Mouse (Mus musculus): ENCODE measurements around the gene Gle1. TPM values are rescaled to one million over a fixed set of nuclear protein-coding genes. Genes with fewer than 3 reads are reported as not detected.

Gene Gle1
- polyA plus RNA-seq, 1 experiment from 2014 or later = 78.1 TPM

GRCm38 (mm10) chr2:29967768-29968167, 32.5 kb downstream of the Gle1 start:
- H3K36me3 ChIP-seq (replicated peaks) = peaks cover 29% of the 10 kb centered on the region
- H3K27ac ChIP-seq (replicated peaks) = no peak overlapping the region
- no peaks in the 10 kb centered on the region for H3K27me3 ChIP-seq (replicated peaks; ENCODE audit: low read depth, poor library complexity, severe bottlenecking)
- WGBS = 71% methylated on average over 5 of the region's 5 CpGs
- peak overlapping the region; percentile 96 for H3K4me3 ChIP-seq
- DNase-seq (ENCODE audit: low spot score) = peak; percentile 13
- peaks cover 32% of the 10 kb centered on the region for H3K4me1 ChIP-seq
- no peaks in the 10 kb centered on the region for H3K9me3 ChIP-seq

DNA sequence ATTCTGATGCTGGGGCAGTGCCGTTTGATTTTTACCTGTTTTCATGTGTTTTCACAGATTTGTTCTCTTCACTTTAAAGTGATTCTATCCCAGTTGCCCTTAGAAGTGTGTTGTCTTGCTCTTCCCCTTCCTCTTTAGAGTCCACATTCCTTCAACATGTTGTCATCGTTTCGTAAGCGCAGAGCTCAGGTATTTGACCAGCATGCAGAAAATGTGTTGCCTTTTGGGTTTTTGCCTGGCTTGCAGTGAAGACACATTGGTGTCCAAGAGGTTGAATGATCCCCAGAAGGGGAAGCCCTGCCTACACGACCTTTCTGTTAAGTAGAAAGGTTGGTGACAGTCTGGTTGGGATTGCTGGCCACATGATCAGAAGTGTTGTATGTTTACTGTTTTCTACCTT, 33.4 kb downstream of the Gle1 start:
- DNase-seq (ENCODE audit: low spot score) = no peak
- Histone ChIP-seq H3K36me3 (replicated peaks) (peaks cover 29% of the 10 kb centered on the region), H3K4me3 (no peak overlapping the region), H3K27me3 (replicated peaks; ENCODE audit: low read depth, poor library complexity, severe bottlenecking) (no peaks in the 10 kb centered on the region), H3K4me1 (peaks cover 36% of the 10 kb centered on the region), H3K9me3 (no peaks in the 10 kb centered on the region), H3K27ac (replicated peaks) (no peak overlapping the region)
- WGBS = 83% methylated on average over 5 of the region's 5 CpGs

DNA sequence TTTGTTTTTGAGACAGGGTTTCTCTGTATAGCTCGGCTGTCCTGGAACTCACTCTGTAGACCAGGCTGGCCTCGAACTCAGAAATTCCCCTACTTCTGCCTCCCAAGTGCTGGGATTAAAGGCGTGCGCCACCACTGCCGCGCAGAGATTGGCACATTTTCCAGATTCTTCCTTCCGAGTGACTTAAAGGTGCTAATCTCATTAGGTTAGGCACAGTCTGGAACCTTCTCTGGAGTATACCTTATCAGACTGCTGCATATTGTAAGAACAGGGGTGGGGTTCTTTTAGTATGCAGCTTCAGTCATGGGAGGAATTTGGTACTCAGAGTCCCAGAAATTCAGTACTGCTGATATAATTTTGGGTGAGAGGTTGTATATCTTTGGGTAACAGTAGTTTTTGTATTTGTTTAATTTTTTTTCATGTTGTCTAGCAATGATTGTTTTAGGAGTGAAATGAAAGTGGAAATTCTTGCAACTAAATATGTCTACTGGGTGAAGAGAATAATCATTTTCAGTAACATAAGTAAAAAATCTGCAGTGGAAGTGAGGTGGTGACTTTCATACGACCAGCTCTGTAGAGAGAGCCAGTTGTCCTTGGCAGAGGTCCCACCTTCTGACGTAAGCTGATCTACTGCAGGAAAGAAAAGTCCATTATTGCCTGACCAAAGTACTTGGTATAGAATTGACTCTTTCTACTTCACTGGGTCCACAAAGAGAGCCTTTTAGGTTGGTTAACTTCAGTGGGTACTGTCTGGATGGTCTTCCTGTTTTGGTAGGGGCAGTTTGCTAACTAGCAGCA, 36.8 kb downstream of the Gle1 start:
- Histone ChIP-seq H3K36me3 (replicated peaks) (peaks cover 41% of the 10 kb centered on the region), H3K27me3 (replicated peaks; ENCODE audit: low read depth, poor library complexity, severe bottlenecking) (no peaks in the 10 kb centered on the region), H3K27ac (replicated peaks) (no peak overlapping the region), H3K4me1 (peaks cover 13% of the 10 kb centered on the region), H3K4me3 (no peak overlapping the region), H3K9me3 (no peaks in the 10 kb centered on the region)
- WGBS = 87% methylated on average over 9 of the region's 9 CpGs
- no peak for DNase-seq (ENCODE audit: low spot score)

- H3K36me3 ChIP-seq (replicated peaks) = peaks cover 37% of the 10 kb centered on the region
- no peak overlapping the region for H3K27ac ChIP-seq (replicated peaks)
- no peak for DNase-seq (ENCODE audit: low spot score)
- H3K4me3 ChIP-seq = no peak overlapping the region
- H3K9me3 ChIP-seq = no peaks in the 10 kb centered on the region
- H3K27me3 ChIP-seq (replicated peaks; ENCODE audit: low read depth, poor library complexity, severe bottlenecking) = no peaks in the 10 kb centered on the region
- H3K4me1 ChIP-seq = 0 out of 2 replicates have a peak, but pooled peaks cover 4% of the 10 kb centered on the region
- WGBS = 14% methylated on average over 2 of the region's 2 CpGs
These were observed 38.3 kb downstream of the Gle1 start for GRCm38 (mm10) chr2:29973525-29973924.

DNA sequence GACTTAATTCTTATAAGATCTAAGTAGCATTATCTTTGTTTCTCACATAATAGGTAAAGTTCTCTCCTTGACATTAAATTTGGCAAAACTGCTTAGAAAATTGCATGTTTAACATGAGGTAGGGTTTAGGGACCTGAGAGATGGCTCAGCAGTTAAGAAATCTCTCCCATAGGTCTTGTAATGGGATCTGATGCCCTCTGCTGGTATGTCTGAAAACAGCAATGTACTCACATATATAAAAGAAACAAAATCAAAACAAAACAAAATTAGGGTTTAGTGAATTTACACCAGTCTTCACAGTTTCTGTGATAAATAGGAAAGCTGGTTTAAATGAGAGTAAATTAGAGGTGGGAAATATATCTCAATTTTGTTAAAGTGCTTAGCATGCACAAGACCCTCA, 42.1 kb downstream of the Gle1 start:
- no peak for DNase-seq (ENCODE audit: low spot score)
- Histone ChIP-seq H3K4me3 (no peak overlapping the region), H3K36me3 (replicated peaks) (peaks cover 53% of the 10 kb centered on the region), H3K4me1 (0 out of 2 replicates have a peak, but pooled peaks cover 4% of the 10 kb centered on the region), H3K9me3 (no peaks in the 10 kb centered on the region), H3K27ac (replicated peaks) (no peak overlapping the region), H3K27me3 (replicated peaks; ENCODE audit: low read depth, poor library complexity, severe bottlenecking) (no peaks in the 10 kb centered on the region)

- Histone ChIP-seq H3K9me3 (no peaks in the 10 kb centered on the region), H3K36me3 (replicated peaks) (peaks cover 82% of the 10 kb centered on the region), H3K4me1 (no peaks in the 10 kb centered on the region), H3K4me3 (no peak overlapping the region), H3K27ac (replicated peaks) (no peak overlapping the region), H3K27me3 (replicated peaks; ENCODE audit: low read depth, poor library complexity, severe bottlenecking) (no peaks in the 10 kb centered on the region)
- WGBS = 93% methylated on average over 1 of the region's 1 CpGs
- DNase-seq (ENCODE audit: low spot score) = no peak
These were observed 45.4 kb downstream of the Gle1 start for GRCm38 (mm10) chr2:29980661-29981060.

- H3K4me3 ChIP-seq = no peak overlapping the region
- H3K36me3 ChIP-seq (replicated peaks) = peaks cover 99% of the 10 kb centered on the region
- WGBS = 61% methylated on average over 2 of the region's 2 CpGs
- H3K27me3 ChIP-seq (replicated peaks; ENCODE audit: low read depth, poor library complexity, severe bottlenecking) = no peaks in the 10 kb centered on the region
- H3K9me3 ChIP-seq = no peaks in the 10 kb centered on the region
- no peak overlapping the region for H3K27ac ChIP-seq (replicated peaks)
- H3K4me1 ChIP-seq = no peaks in the 10 kb centered on the region
- no peak for DNase-seq (ENCODE audit: low spot score)
These were observed 56.7 kb downstream of the Gle1 start for GRCm38 (mm10) chr2:29991962-29992361.

DNA sequence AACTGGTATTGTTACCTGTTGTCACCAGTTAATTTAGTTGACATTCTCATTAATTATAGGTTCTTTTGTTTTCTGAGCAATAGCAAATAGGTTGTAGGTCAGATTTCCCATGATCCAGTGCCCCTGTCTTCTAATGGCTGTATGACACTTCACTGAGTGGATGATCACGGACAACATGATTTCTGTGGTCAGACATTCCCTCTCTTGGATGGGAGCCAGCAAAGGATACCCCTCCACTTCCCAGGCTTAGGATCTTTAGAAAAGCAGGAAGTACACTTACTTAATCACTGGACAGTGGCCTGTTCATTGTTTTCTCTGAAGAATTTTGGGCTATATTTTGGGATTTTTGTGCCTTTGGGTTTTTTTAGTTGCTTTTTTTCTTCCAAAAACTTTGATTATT, 73.9 kb downstream of the Gle1 start:
- H3K36me3 ChIP-seq (replicated peaks) = peaks cover 100% of the 10 kb centered on the region
- no peak overlapping the region for H3K27ac ChIP-seq (replicated peaks)
- DNase-seq (ENCODE audit: low spot score) = no peak
- no peaks in the 10 kb centered on the region for H3K4me1 ChIP-seq
- no peaks in the 10 kb centered on the region for H3K27me3 ChIP-seq (replicated peaks; ENCODE audit: low read depth, poor library complexity, severe bottlenecking)
- no peak overlapping the region for H3K4me3 ChIP-seq
- WGBS = 83% methylated on average over 1 of the region's 1 CpGs
- H3K9me3 ChIP-seq = no peaks in the 10 kb centered on the region

Small RNA genes lying within 50 kb of the gene (microRNA-seq; reads per million reads assigned to microRNA genes)
- gene Mir6997 = 1.2 reads per million

Other genes with a start within 250 kb of the Gle1 start
- not detected in 2 replicates for gene Gm13420, start 183.7 kb upstream of the Gle1 start, polyA plus RNA-seq (2016; fragmentation: Nextera tagmentation; extraction: Ambion mirVana)
- not detected in 2 replicates for gene Gm13547, start 176.1 kb upstream of the Gle1 start, polyA plus RNA-seq (2016; fragmentation: Nextera tagmentation; extraction: Ambion mirVana)
- gene Coq4, start 147.9 kb upstream of the Gle1 start, polyA plus RNA-seq (2016; fragmentation: Nextera tagmentation; extraction: Ambion mirVana) = 45.0 and 50.5 TPM in 2 replicates
- gene Trub2, start 146.9 kb upstream of the Gle1 start, polyA plus RNA-seq (2016; fragmentation: Nextera tagmentation; extraction: Ambion mirVana) = 60.7 and 65.1 TPM in 2 replicates
- 10.1 and 11.2 TPM in 2 replicates for gene Slc27a4, start 132.8 kb upstream of the Gle1 start, polyA plus RNA-seq (2016; fragmentation: Nextera tagmentation; extraction: Ambion mirVana)
- 18.0 and 23.7 TPM in 2 replicates for gene Urm1, start 115.4 kb upstream of the Gle1 start, polyA plus RNA-seq (2016; fragmentation: Nextera tagmentation; extraction: Ambion mirVana)
- 12.3 and 19.2 TPM in 2 replicates for gene Cercam, start 66.3 kb upstream of the Gle1 start, polyA plus RNA-seq (2016; fragmentation: Nextera tagmentation; extraction: Ambion mirVana)
- gene Odf2, start 46.2 kb upstream of the Gle1 start, polyA plus RNA-seq (2016; fragmentation: Nextera tagmentation; extraction: Ambion mirVana) = 102 and 111 TPM in 2 replicates
- gene Sptan1, start 30.1 kb downstream of the Gle1 start, polyA plus RNA-seq (2016; fragmentation: Nextera tagmentation; extraction: Ambion mirVana) = 92.9 and 95.8 TPM in 2 replicates
- gene Wdr34, start 113.5 kb downstream of the Gle1 start, polyA plus RNA-seq (2016; fragmentation: Nextera tagmentation; extraction: Ambion mirVana) = 29.4 and 32.9 TPM in 2 replicates
- 870 and 873 TPM in 2 replicates for gene Set, start 122.0 kb downstream of the Gle1 start, polyA plus RNA-seq (2016; fragmentation: Nextera tagmentation; extraction: Ambion mirVana)
- 12.7 and 13.9 TPM in 2 replicates for gene Pkn3, start 142.3 kb downstream of the Gle1 start, polyA plus RNA-seq (2016; fragmentation: Nextera tagmentation; extraction: Ambion mirVana)
- 35.2 and 37.7 TPM in 2 replicates for gene Zdhhc12, start 158.2 kb downstream of the Gle1 start, polyA plus RNA-seq (2016; fragmentation: Nextera tagmentation; extraction: Ambion mirVana)
- gene Zer1, start 189.2 kb downstream of the Gle1 start, polyA plus RNA-seq (2016; fragmentation: Nextera tagmentation; extraction: Ambion mirVana) = 7.1 and 7.4 TPM in 2 replicates
- gene Tbc1d13, start 198.3 kb downstream of the Gle1 start, polyA plus RNA-seq (2016; fragmentation: Nextera tagmentation; extraction: Ambion mirVana) = 8.1 and 8.2 TPM in 2 replicates
- 18.3 and 19.9 TPM in 2 replicates for gene Endog, start 236.1 kb downstream of the Gle1 start, polyA plus RNA-seq (2016; fragmentation: Nextera tagmentation; extraction: Ambion mirVana)
- 95.4 and 98.5 TPM in 2 replicates for gene Spout1, start 243.0 kb downstream of the Gle1 start, polyA plus RNA-seq (2016; fragmentation: Nextera tagmentation; extraction: Ambion mirVana)

Data from embryonic facial prominence, embryonic 10.5 days (tissue).